Mouse (Mus musculus): ENCODE data around the gene Fras1. TPM values are rescaled to one million over a fixed set of nuclear protein-coding genes. Genes with fewer than 3 reads are reported as not detected.

The Fras1 gene
- total and polyA plus RNA-seq, 3 experiments, result not detected

DNA sequence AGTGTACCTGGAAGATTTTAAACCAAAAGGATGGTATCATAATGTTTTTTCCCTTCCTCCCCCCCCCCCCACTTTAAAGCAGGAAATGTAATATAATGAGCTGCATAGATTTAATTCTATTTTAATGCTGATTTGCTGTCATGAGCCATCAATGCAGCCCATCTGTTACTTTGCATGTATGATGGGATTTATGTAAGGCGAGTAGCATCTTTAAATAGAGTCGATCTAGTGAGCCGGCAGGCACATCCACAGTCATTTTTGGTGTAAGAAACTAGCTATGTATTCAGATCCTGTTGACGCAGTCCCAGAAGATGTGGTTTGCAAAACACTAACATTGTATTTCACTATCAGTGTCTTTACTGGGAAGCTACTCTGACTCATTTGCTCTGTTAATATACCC lies 301.9 kb downstream of the Fras1 start:
- no peak for TF ChIP-seq CTCF (IDR thresholded peaks at IDR 0.05 in 2 of 3, conservative IDR thresholded peaks at IDR 0.05 in 1 of 3; ENCODE audit: control insufficient read depth in 1 of 3, insufficient read depth in 1 of 3, low read depth in 2 of 3, low read length in 3 of 3, poor library complexity in 1 of 3, severe bottlenecking in 1 of 3)
- no peak for TF ChIP-seq KAT2A (conservative IDR thresholded peaks at IDR 0.05; ENCODE audit: low read depth, low read length)
- TF ChIP-seq ZC3H11A (IDR thresholded peaks at IDR 0.05; ENCODE audit: low read depth, low read length), result no peak
- no peak for TF ChIP-seq MAFK (IDR thresholded peaks at IDR 0.05; ENCODE audit: borderline replicate concordance, low read depth, low read length)
- no peak for TF ChIP-seq MAX (IDR thresholded peaks at IDR 0.05; ENCODE audit: low read length)
- no peak for TF ChIP-seq POLR2A (IDR thresholded peaks at IDR 0.05; ENCODE audit: control insufficient read depth in 1 of 2, insufficient read depth in 1 of 2, low read depth in 1 of 2, low read length in 2 of 2, poor library complexity in 1 of 2)
- no peak for TF ChIP-seq SMC3 (IDR thresholded peaks at IDR 0.05; ENCODE audit: low read depth, low read length)
- no peak for TF ChIP-seq ELF1 (IDR thresholded peaks at IDR 0.05; ENCODE audit: low read depth, low read length)
- no peak for TF ChIP-seq CHD1 (IDR thresholded peaks at IDR 0.05; ENCODE audit: low read depth, low read length)
- no peak for TF ChIP-seq TCF12 (IDR thresholded peaks at IDR 0.05; ENCODE audit: low read depth, low read length)
- no peak for TF ChIP-seq ZNF384 (IDR thresholded peaks at IDR 0.05; ENCODE audit: low read depth, low read length)
- TF ChIP-seq GATA1 (IDR thresholded peaks at IDR 0.05; ENCODE audit: low read depth, low read length), result no peak
- Histone ChIP-seq H3K9ac (ENCODE audit: control insufficient read depth, low read depth, low read length, poor library complexity, severe bottlenecking) (no peak overlapping the region), H3K4me1 (ENCODE audit: control insufficient read depth in 1 of 2, insufficient read depth in 2 of 2, low read length in 2 of 2) (no peaks in the 10 kb centered on the region), H3K9me3 (replicated peaks; ENCODE audit: insufficient read depth, low read length) (no peaks in the 10 kb centered on the region), H3K27ac (ENCODE audit: control insufficient read depth, low read depth, low read length) (no peak overlapping the region), H3K79me2 (ENCODE audit: control insufficient read depth, insufficient read depth, low read length, poor library complexity) (no peaks in the 10 kb centered on the region), H3K36me3 (ENCODE audit: control insufficient read depth in 1 of 2, insufficient read depth in 2 of 2, low read length in 2 of 2) (no peaks in the 10 kb centered on the region), H3K27me3 (ENCODE audit: control insufficient read depth in 1 of 2, insufficient read depth in 2 of 2, low read length in 2 of 2) (no peaks in the 10 kb centered on the region; a peak in 1 of 4 replicates), H3K4me3 (ENCODE audit: control insufficient read depth in 1 of 2, insufficient read depth in 1 of 2, low read depth in 2 of 2, low read length in 2 of 2) (no peak overlapping the region)
- no peak for DNase-seq (ENCODE audit: low read depth, low spot score)

DNA sequence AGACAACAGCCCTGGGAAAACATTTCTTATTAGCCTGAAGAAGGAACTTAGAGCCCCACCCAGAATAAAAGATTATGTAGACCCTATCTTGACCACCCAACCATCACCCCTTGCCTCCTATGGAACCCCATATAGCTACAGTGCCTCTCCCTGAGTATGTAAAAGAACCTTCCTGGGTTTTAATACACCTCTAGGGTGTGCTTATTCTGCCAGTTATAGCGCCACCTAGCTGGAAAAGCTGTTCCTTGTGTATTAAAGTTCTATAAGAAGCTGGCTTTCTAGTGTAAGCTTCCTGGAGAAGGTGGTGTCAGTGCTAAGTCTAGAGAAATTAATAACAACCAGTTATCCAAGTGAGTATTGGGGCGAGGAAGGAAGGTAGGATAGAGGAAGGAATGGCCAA lies 303.7 kb downstream of the Fras1 start:
- DNase-seq (ENCODE audit: low read depth, low spot score), result peak; percentile 23
- no peaks in the 10 kb centered on the region for H3K36me3 ChIP-seq (ENCODE audit: control insufficient read depth in 1 of 2, insufficient read depth in 2 of 2, low read length in 2 of 2)

DNA sequence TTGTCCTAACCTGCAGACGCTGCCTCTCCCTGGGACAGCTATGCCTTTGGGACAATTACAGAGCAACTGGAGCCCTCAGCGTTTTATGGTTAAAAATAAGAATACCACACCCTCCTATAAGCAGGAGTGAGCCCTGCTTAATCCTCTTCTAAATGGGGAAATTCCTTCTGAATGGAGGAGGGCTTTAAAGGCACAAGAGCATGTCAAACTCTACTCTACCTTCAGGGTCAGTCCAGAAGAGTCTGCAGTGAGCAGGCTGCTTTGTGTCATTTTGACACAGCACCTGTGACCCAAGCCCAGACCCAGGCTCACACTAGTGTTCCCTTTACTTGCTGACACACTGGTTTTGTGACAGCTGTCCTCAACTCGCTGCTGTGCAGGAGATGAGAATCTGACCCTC lies 307.3 kb downstream of the Fras1 start:
- no peak overlapping the region for H3K27ac ChIP-seq (ENCODE audit: control insufficient read depth, low read depth, low read length)
- H3K9ac ChIP-seq (ENCODE audit: control insufficient read depth, low read depth, low read length, poor library complexity, severe bottlenecking), result no peak overlapping the region
- H3K36me3 ChIP-seq (ENCODE audit: control insufficient read depth in 1 of 2, insufficient read depth in 2 of 2, low read length in 2 of 2), result no peaks in the 10 kb centered on the region
- H3K9me3 ChIP-seq (replicated peaks; ENCODE audit: insufficient read depth, low read length), result no peaks in the 10 kb centered on the region
- H3K27me3 ChIP-seq (ENCODE audit: control insufficient read depth in 1 of 2, insufficient read depth in 2 of 2, low read length in 2 of 2), result no peaks in the 10 kb centered on the region
- no peak for TF ChIP-seq MEF2A (IDR thresholded peaks at IDR 0.05; ENCODE audit: extremely low read depth, insufficient replicate concordance, low read depth, low read length, poor library complexity, severe bottlenecking)
- no peak overlapping the region for H3K4me3 ChIP-seq (ENCODE audit: control insufficient read depth in 1 of 2, insufficient read depth in 1 of 2, low read depth in 2 of 2, low read length in 2 of 2)
- H3K79me2 ChIP-seq (ENCODE audit: control insufficient read depth, insufficient read depth, low read length, poor library complexity), result no peaks in the 10 kb centered on the region
- H3K4me1 ChIP-seq (ENCODE audit: control insufficient read depth in 1 of 2, insufficient read depth in 2 of 2, low read length in 2 of 2), result no peaks in the 10 kb centered on the region
- DNase-seq (ENCODE audit: low read depth, low spot score), result no peak

More for the DNA sequence above, 303.7 kb downstream of the Fras1 start:
- H3K79me2 ChIP-seq (ENCODE audit: control insufficient read depth, insufficient read depth, low read length, poor library complexity), result no peaks in the 10 kb centered on the region
- no peak overlapping the region for H3K27ac ChIP-seq (ENCODE audit: control insufficient read depth, low read depth, low read length)
- no peaks in the 10 kb centered on the region for H3K9me3 ChIP-seq (replicated peaks; ENCODE audit: insufficient read depth, low read length)
- no peak overlapping the region for H3K9ac ChIP-seq (ENCODE audit: control insufficient read depth, low read depth, low read length, poor library complexity, severe bottlenecking)
- no peak overlapping the region for H3K4me3 ChIP-seq (ENCODE audit: control insufficient read depth in 1 of 2, insufficient read depth in 1 of 2, low read depth in 2 of 2, low read length in 2 of 2)
- H3K27me3 ChIP-seq (ENCODE audit: control insufficient read depth in 1 of 2, insufficient read depth in 2 of 2, low read length in 2 of 2), result no peaks in the 10 kb centered on the region; a peak in 1 of 4 replicates
- peak; percentile 39 for TF ChIP-seq SMC3 (IDR thresholded peaks at IDR 0.05; ENCODE audit: low read depth, low read length)
- TF ChIP-seq RAD21 (IDR thresholded peaks at IDR 0.05; ENCODE audit: low read depth, low read length), result peak; percentile 16
- no peak for TF ChIP-seq JUND (IDR thresholded peaks at IDR 0.05; ENCODE audit: low read depth, low read length)
- no peak for TF ChIP-seq BHLHE40 (IDR thresholded peaks at IDR 0.05; ENCODE audit: borderline replicate concordance, low read depth, low read length)
- TF ChIP-seq ZC3H11A (IDR thresholded peaks at IDR 0.05; ENCODE audit: low read depth, low read length), result peak; percentile 31
- TF ChIP-seq CTCF (IDR thresholded peaks at IDR 0.05 in 2 of 3, conservative IDR thresholded peaks at IDR 0.05 in 1 of 3; ENCODE audit: control insufficient read depth in 1 of 3, insufficient read depth in 1 of 3, low read depth in 2 of 3, low read length in 3 of 3, poor library complexity in 1 of 3, severe bottlenecking in 1 of 3), result peak in 2 of 3 experiments; percentile 16 to 50; a peak in 2 of 6 replicates
- TF ChIP-seq GABPA (IDR thresholded peaks at IDR 0.05; ENCODE audit: low read depth, low read length), result no peak
- no peaks in the 10 kb centered on the region for H3K4me1 ChIP-seq (ENCODE audit: control insufficient read depth in 1 of 2, insufficient read depth in 2 of 2, low read length in 2 of 2)

All from MEL (cell line).